8 mouse cellular contexts compared by ENCODE assay signal in genomic region chr4:120387496-120387895, GRCm38 (mm10). TPM values are rescaled to one million over a fixed set of nuclear protein-coding genes. Genes with fewer than 3 reads are reported as not detected.
DNase-seq lines count a peak whose midpoint lies in the region.

No protein-coding gene starts in this region.

- intact Hi-C loops in heart, postnatal 10 days (cut with DNase I), result loop anchor here (5.0 kb wide), 1 partner anchor 130 kb away; no protein-coding TSS in a partner anchor
- intact Hi-C loops in gastrocnemius, postnatal 14 days (cut with DNase I; ENCODE audit: low total_unique reads), result no loop called here

- peak; percentile 73 for DNase-seq in heart, adult 11 months
- no peak for DNase-seq in heart, adult 9 months (ENCODE audit: low spot score in 2 of 2)
- peak; percentile 39 for DNase-seq in right cerebral cortex, postnatal 4 days
- DNase-seq in right cerebral cortex, postnatal 25 days, result no peak
- DNase-seq in heart, postnatal 10 days, result peak; percentile 58 to 73
- DNase-seq in lung, postnatal 25 days (ENCODE audit: low spot score), result peak; percentile 47
- no peak for DNase-seq in ovary, postnatal 14 days (ENCODE audit: low spot score)
- DNase-seq in gastrocnemius, postnatal 14 days, result no peak

RNA-seq across cellular contexts. Expression of gene Scmh1, which starts 17.6 kb away (rescaled TPM):
- 10 to 100 TPM; 77.3 to 80.1 TPM for total RNA-seq in heart, postnatal 10 days (2021)
- total RNA-seq in gastrocnemius, postnatal 14 days (2021), result 10 to 100 TPM; 32.2 to 32.5 TPM

Comparison
In these comparisons a context has a peak if more than half of its experiments do, and no peak if none do; other contexts are left out.
1. DNase-seq: peak in heart, adult 11 months (single experiment), right cerebral cortex, postnatal 4 days (single experiment), heart, postnatal 10 days (2 of 2) and lung, postnatal 25 days (single experiment); none in heart, adult 9 months (0 of 2), right cerebral cortex, postnatal 25 days (single experiment), ovary, postnatal 14 days (single experiment) and gastrocnemius, postnatal 14 days (single experiment).